ENCODE assay signal across 10 mouse cellular contexts in genomic region chr5:114604781-114605290, GRCm38 (mm10). TPM values are rescaled to one million over a fixed set of nuclear protein-coding genes. Genes with fewer than 3 reads are reported as not detected.
A peak's percentile ranks its signal among the peaks of the same experiment; 100 is the strongest.
DNase-seq lines count a peak whose midpoint lies in the region; ATAC-seq lines count a peak whose summit lies in the region.
"Had no signal": no experiment of that assay in that cellular context is flagged by ENCODE, and none has a peak within 500 bp of the region (broad histone marks: within the 10 kb centered on the region; RNA-seq: fewer than 3 reads in every experiment).

No protein-coding gene starts in this region.

- no peak overlapping the region for H3K4me3 ChIP-seq in lung, embryonic 16.5 days (ENCODE audit: low read length)
- no peak overlapping the region for H3K4me3 ChIP-seq in hindbrain, embryonic 13.5 days

- peak; percentile 27; the same call in 1 of the 2 replicates for ATAC-seq in lung, embryonic 16.5 days (ENCODE audit: low read depth)
- peak; percentile 50 for ATAC-seq in hindbrain, embryonic 13.5 days (ENCODE audit: low FRiP score)

- H3K4me1 ChIP-seq in lung, embryonic 16.5 days (replicated peaks; ENCODE audit: control insufficient read depth, insufficient read depth, low read length), result peaks cover 14% of the 10 kb centered on the region
- H3K4me1 ChIP-seq in hindbrain, embryonic 13.5 days (replicated peaks), result peaks cover 69% of the 10 kb centered on the region

- no peak overlapping the region for H3K27ac ChIP-seq in lung, embryonic 16.5 days (ENCODE audit: low read length)
- H3K27ac ChIP-seq in hindbrain, embryonic 13.5 days, result peak overlapping the region; percentile 85

- H3K9ac ChIP-seq in lung, embryonic 16.5 days (ENCODE audit: low read length), result no peak overlapping the region
- H3K9ac ChIP-seq in hindbrain, embryonic 13.5 days, result no peak overlapping the region

- DNase-seq in adrenal gland, adult 2 months, result peak; percentile 14
- no peak for DNase-seq in adrenal gland, postnatal 25 days
- DNase-seq in lung, postnatal 25 days (ENCODE audit: low spot score), result no peak
- DNase-seq in retina, embryonic 14.5 days (ENCODE audit: low spot score), result peak; percentile 83
- DNase-seq in adrenal gland, postnatal 36 days, result no peak
- DNase-seq in thymus, postnatal 25 days, result no peak
- DNase-seq: cerebellum, postnatal 36 days; right cerebral cortex, postnatal 4 days had no signal

- WGBS in lung, embryonic 16.5 days, result 34% methylated on average over 11 of the region's 11 CpGs
- 10% methylated on average over 9 of the region's 11 CpGs for WGBS in hindbrain, embryonic 13.5 days

- H3K27me3 ChIP-seq in lung, embryonic 16.5 days (ENCODE audit: control insufficient read depth, insufficient read depth, low read depth, low read length), result no peaks in the 10 kb centered on the region
- H3K27me3 ChIP-seq in hindbrain, embryonic 13.5 days, result 0 out of 2 replicates have a peak, but pooled peaks cover 4% of the 10 kb centered on the region

- H3K9me3 ChIP-seq in lung, embryonic 16.5 days (ENCODE audit: control insufficient read depth, low read length), result no peaks in the 10 kb centered on the region
- H3K9me3 ChIP-seq in hindbrain, embryonic 13.5 days, result no peaks in the 10 kb centered on the region

- H3K36me3 ChIP-seq in lung, embryonic 16.5 days (ENCODE audit: control insufficient read depth, insufficient read depth, low read length), result no peaks in the 10 kb centered on the region
- H3K36me3 ChIP-seq in hindbrain, embryonic 13.5 days, result no peaks in the 10 kb centered on the region

- no peak overlapping the region for H3K4me2 ChIP-seq in lung, embryonic 16.5 days (ENCODE audit: low read depth, low read length)
- H3K4me2 ChIP-seq in hindbrain, embryonic 13.5 days, result peak overlapping the region; percentile 30

RNA-seq across cellular contexts. Expression of gene Fam222a, which starts 37.0 kb away (rescaled TPM):
- 10 to 100 TPM; 32.9 to 84.3 TPM for total RNA-seq in adrenal gland, adult 2 months (2021)
- 68.3 and 72.0 TPM in 2 replicates for polyA plus RNA-seq in adrenal gland, adult 2 months (2012; rRNA removed)
- 26.9 and 39.8 TPM in 2 replicates for total RNA-seq in adrenal gland, postnatal 25 days (2021)
- 2.2 and 2.3 TPM in 2 replicates for polyA plus RNA-seq in lung, embryonic 16.5 days (2015; fragmentation: Nextera tagmentation; extraction: Ambion mirVana)
- polyA plus RNA-seq in hindbrain, embryonic 13.5 days (2015; fragmentation: Nextera tagmentation; extraction: Ambion mirVana), result 5.8 and 6.4 TPM in 2 replicates
- total RNA-seq in adrenal gland, postnatal 36 days (2021), result 100 to 1,000 TPM in 1 of 2 experiments, 10 to 100 TPM in 1; 52.1 to 118 TPM

RNA-seq across cellular contexts. Expression of gene Trpv4, which starts 53.4 kb away (rescaled TPM):
- total RNA-seq in adrenal gland, adult 2 months (2021), result 1 to 10 TPM; 2.5 to 3.1 TPM
- polyA plus RNA-seq in adrenal gland, adult 2 months (2012; rRNA removed), result 4.5 and 5.4 TPM in 2 replicates
- 1.2 and 1.3 TPM in 2 replicates for total RNA-seq in adrenal gland, postnatal 25 days (2021)
- 2.8 and 2.9 TPM in 2 replicates for polyA plus RNA-seq in lung, embryonic 16.5 days (2015; fragmentation: Nextera tagmentation; extraction: Ambion mirVana)
- 0.53 and 0.65 TPM in 2 replicates for polyA plus RNA-seq in hindbrain, embryonic 13.5 days (2015; fragmentation: Nextera tagmentation; extraction: Ambion mirVana)
- total RNA-seq in adrenal gland, postnatal 36 days (2021), result 1 to 10 TPM; 1.5 to 2.7 TPM

Comparison
In these comparisons a context has a peak if more than half of its experiments do, and no peak if none do; other contexts are left out.
1. DNase-seq: peak in adrenal gland, adult 2 months (single experiment) and retina, embryonic 14.5 days (single experiment); none in adrenal gland, postnatal 25 days (single experiment), lung, postnatal 25 days (single experiment), adrenal gland, postnatal 36 days (0 of 2) and thymus, postnatal 25 days (single experiment).